Mouse (Mus musculus) limb, embryonic 14.5 days (tissue): ENCODE data around the gene Msh5. TPM values are rescaled to one million over a fixed set of nuclear protein-coding genes. Genes with fewer than 3 reads are reported as not detected.

Experiments
- ATAC-seq: fragments of 200-750 bp; cut with Nextera tagmentation; 2 replicates; pipeline ENCODE4 v1.8.0; 2017; ENCODE audit warnings: low read depth, moderate number of reproducible peaks, moderate TSS enrichment; ENCODE audit not compliant: low FRiP score
- DNase-seq: peaks from one replicate; pipeline ENCODE4 v3.0.0-alpha.2; 2015; ENCODE audit warnings: low spot score
- H3K27ac ChIP-seq: fragments of 300-500 bp; sonication (generic); replicated peaks from 2 replicates; pipeline ENCODE4 v1.5.1; 2014; ENCODE audit warnings: low read depth, mild to moderate bottlenecking, low read length, moderate library complexity, mixed read lengths
- H3K27me3 ChIP-seq: fragments of 300-500 bp; sonication (generic); 2 replicates; pipeline ENCODE4 v1.6.1; 2014; ENCODE audit warnings: low read length, mixed read lengths; ENCODE audit not compliant: control insufficient read depth, insufficient read depth
- H3K36me3 ChIP-seq: fragments of 300-500 bp; sonication (generic); 2 replicates; pipeline ENCODE4 v1.6.1; 2014; ENCODE audit warnings: mild to moderate bottlenecking, low read length, moderate library complexity, mixed read lengths; ENCODE audit not compliant: control insufficient read depth, insufficient read depth
- H3K4me1 ChIP-seq: fragments of 300-500 bp; sonication (generic); 2 replicates; pipeline ENCODE4 v1.6.1; 2014; ENCODE audit warnings: antibody characterized with exemption, low read length, mixed read lengths; ENCODE audit not compliant: control insufficient read depth, insufficient read depth
- H3K4me2 ChIP-seq: fragments of 300-500 bp; sonication (generic); replicated peaks from 2 replicates; pipeline ENCODE4 v1.6.1; 2014; ENCODE audit warnings: low read depth, mild to moderate bottlenecking, low read length, moderate library complexity; ENCODE audit not compliant: severe bottlenecking
- H3K4me3 ChIP-seq: fragments of 300-500 bp; sonication (generic); replicated peaks from 2 replicates; pipeline ENCODE4 v1.5.1; 2014; ENCODE audit warnings: low read length
- H3K9ac ChIP-seq: fragments of 300-500 bp; sonication (generic); 2 replicates; pipeline ENCODE4 v1.6.1; 2014; ENCODE audit warnings: mild to moderate bottlenecking, low read depth, low read length, moderate library complexity; ENCODE audit not compliant: severe bottlenecking
- H3K9me3 ChIP-seq: fragments of 300-500 bp; sonication (generic); 2 replicates; pipeline ENCODE4 v1.6.1; 2016; ENCODE audit warnings: low read length; ENCODE audit not compliant: control insufficient read depth
- POLR2A ChIP-seq: fragments of 200-500 bp; IDR thresholded peaks from 2 replicates; pipeline ENCODE4 v1.8.0; 2012; ENCODE audit warnings: inconsistent platforms, mild to moderate bottlenecking, moderate library complexity, borderline replicate concordance; ENCODE audit not compliant: insufficient read depth, insufficient read length; ENCODE audit errors: extremely low read depth
- WGBS: fragments of 180-500 bp; shearing (Covaris S2); extraction: QIAGEN DNeasy Blood & Tissue Kit; methylation state at CpG from one replicate; pipeline ENCODE4 v1.1.7; 2014; 5-methylcytosine and 5-hydroxymethylcytosine counted together
- polyA plus RNA-seq, 2 experiments: library from polyadenylated mRNA; depleted of rRNA in 1 of 2; stranded (reverse) in 1 of 2; unstranded in 1 of 2; fragments of >200 nt; fragmentation: Nextera tagmentation in 1 of 2; extraction: Ambion mirVana in 1 of 2; gene quantifications; 2 replicates each; pipeline versions ENCODE4 v1.2.1 to v1.2.3; 2012 to 2014

Msh5 gene
- polyA plus RNA-seq, 2 experiments = 3.5 to 6.4 TPM

GRCm38 (mm10) chr17:35019894-35020293, 26.7 kb downstream of the Msh5 start:
- Histone ChIP-seq H3K4me3 (no peak overlapping the region), H3K36me3 (peaks cover 23% of the 10 kb centered on the region), H3K4me1 (peaks cover 5% of the 10 kb centered on the region; the same call in 1 of the 2 replicates), H3K27ac (no peak overlapping the region), H3K9ac (no peak overlapping the region), H3K27me3 (no peaks in the 10 kb centered on the region), H3K4me2 (no peak overlapping the region), H3K9me3 (no peaks in the 10 kb centered on the region)
- 65% methylated on average over 11 of the region's 11 CpGs for whole genome bisulfite sequencing
- ATAC-seq = no peak
- no peak for DNase-seq
- TF ChIP-seq POLR2A = no peak

- ATAC-seq (no peak), DNase-seq (no peak)
- H3K27ac ChIP-seq = no peak overlapping the region
- peaks cover 5% of the 10 kb centered on the region; the same call in 1 of the 2 replicates for H3K4me1 ChIP-seq
- no peak overlapping the region for H3K4me3 ChIP-seq
- H3K4me2 ChIP-seq = no peak overlapping the region
- no peaks in the 10 kb centered on the region for H3K27me3 ChIP-seq
- TF ChIP-seq POLR2A = no peak
- no peaks in the 10 kb centered on the region for H3K9me3 ChIP-seq
- WGBS = 64% methylated on average over 3 of the region's 3 CpGs
- H3K36me3 ChIP-seq = peaks cover 40% of the 10 kb centered on the region
- H3K9ac ChIP-seq = no peak overlapping the region
Measured at GRCm38 (mm10) chr17:35018171-35018570, 28.4 kb downstream of the Msh5 start.

GRCm38 (mm10) chr17:35017706-35018030, 28.9 kb downstream of the Msh5 start:
- Histone ChIP-seq H3K9me3 (no peaks in the 10 kb centered on the region), H3K36me3 (peaks cover 45% of the 10 kb centered on the region), H3K4me1 (peaks cover 5% of the 10 kb centered on the region; the same call in 1 of the 2 replicates), H3K27me3 (no peaks in the 10 kb centered on the region), H3K4me2 (no peak overlapping the region), H3K27ac (no peak overlapping the region), H3K4me3 (no peak overlapping the region), H3K9ac (no peak overlapping the region)
- DNase-seq = no peak
- ATAC-seq = no peak
- no peak for TF ChIP-seq POLR2A
- WGBS = 81% methylated on average over 14 of the region's 14 CpGs

- DNase-seq (no peak), ATAC-seq (no peak)
- peak overlapping the region; percentile 12; the same call in 1 of the 2 replicates for H3K9ac ChIP-seq
- H3K36me3 ChIP-seq = peaks cover 51% of the 10 kb centered on the region
- no peaks in the 10 kb centered on the region for H3K27me3 ChIP-seq
- no peaks in the 10 kb centered on the region for H3K9me3 ChIP-seq
- no peak overlapping the region for H3K4me3 ChIP-seq
- H3K4me2 ChIP-seq = no peak overlapping the region
- H3K4me1 ChIP-seq = peaks cover 5% of the 10 kb centered on the region; the same call in 1 of the 2 replicates
- TF ChIP-seq POLR2A = no peak
- 86% methylated on average over 10 of the region's 10 CpGs for WGBS
- H3K27ac ChIP-seq = no peak overlapping the region
Measured at GRCm38 (mm10) chr17:35016791-35017705, 29.5 kb downstream of the Msh5 start.

- Histone ChIP-seq H3K4me2 (no peak within 1 kb of the TSS), H3K36me3 (peaks cover 58% of the 10 kb centered on the region), H3K27ac (no peak within 1 kb of the TSS), H3K4me3 (no peak within 1 kb of the TSS), H3K4me1 (peaks cover 2% of the 10 kb centered on the region; the same call in 1 of the 2 replicates), H3K27me3 (no peaks in the 10 kb centered on the region), H3K9ac (peak within 1 kb of the TSS; percentile 12; the same call in 1 of the 2 replicates), H3K9me3 (no peaks in the 10 kb centered on the region)
- no peak for TF ChIP-seq POLR2A
- no peak for DNase-seq
- WGBS = 55% methylated on average over 12 of the region's 12 CpGs
- no peak for ATAC-seq
Measured at GRCm38 (mm10) chr17:35016376-35016775, 30.2 kb downstream of the Msh5 start, which contains the start of gene Vwa7. Gene Vwa7 (plus strand): TSS chr17:35016579.
